Mouse (Mus musculus) hematopoietic stem cell, adult 5-6 weeks (primary cell): Measurements from ENCODE around the gene Hc. TPM values are rescaled to one million over a fixed set of nuclear protein-coding genes. Genes with fewer than 3 reads are reported as not detected.

ENCODE experiments used
- ATAC-seq, 2 experiments: fragments of 125-278 bp in 1 of 2; replicated peaks in 1 of 2; 2 replicates each; pipeline ENCODE4 v1.8.0; 2016 to 2017; ENCODE audit warnings: inconsistent platforms in 2 of 2, mild to moderate bottlenecking in 2 of 2, moderate number of reproducible peaks in 2 of 2, low read depth in 1 of 2, moderate TSS enrichment in 1 of 2; ENCODE audit not compliant: low FRiP score in 2 of 2, poor library complexity in 2 of 2, severe bottlenecking in 2 of 2, insufficient read depth in 1 of 2, low TSS enrichment in 1 of 2
- total RNA-seq: library from RNA; stranded (forward); fragments of 172-1452, 232-1000 nt; gene quantifications from 2 replicates; pipeline ENCODE4 v1.2.3, GENCODE M21; 2017

Gene Hc
- 0.25 TPM in 1 of 2 replicates, not detected in the other for total RNA-seq

- no peak for ATAC-seq
Measured at GRCm38 (mm10) chr2:35061338-35061737, at the start of gene Hc. Gene Hc, minus strand, starts transcription at chr2:35061438.

DNA sequence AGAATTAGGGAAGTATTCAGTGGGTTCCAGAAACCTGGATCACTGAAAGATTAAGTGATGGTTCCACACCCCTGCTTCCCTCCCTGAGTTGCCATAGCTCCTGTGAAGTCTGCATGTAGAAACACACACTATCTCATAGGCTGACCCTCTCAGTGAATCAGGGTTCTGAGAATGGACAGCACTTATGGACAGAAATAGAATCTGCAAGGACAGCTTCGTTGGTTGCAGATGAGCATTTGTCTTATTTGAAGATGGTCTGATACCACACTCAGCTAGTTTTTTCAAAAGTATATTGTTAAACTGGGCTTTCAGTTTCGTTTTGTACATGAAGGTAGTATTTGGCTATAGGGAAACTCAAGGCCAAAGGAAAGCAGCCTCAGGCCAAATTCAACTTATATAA lies 49.3 kb upstream of the Hc start:
- no peak for ATAC-seq

DNA sequence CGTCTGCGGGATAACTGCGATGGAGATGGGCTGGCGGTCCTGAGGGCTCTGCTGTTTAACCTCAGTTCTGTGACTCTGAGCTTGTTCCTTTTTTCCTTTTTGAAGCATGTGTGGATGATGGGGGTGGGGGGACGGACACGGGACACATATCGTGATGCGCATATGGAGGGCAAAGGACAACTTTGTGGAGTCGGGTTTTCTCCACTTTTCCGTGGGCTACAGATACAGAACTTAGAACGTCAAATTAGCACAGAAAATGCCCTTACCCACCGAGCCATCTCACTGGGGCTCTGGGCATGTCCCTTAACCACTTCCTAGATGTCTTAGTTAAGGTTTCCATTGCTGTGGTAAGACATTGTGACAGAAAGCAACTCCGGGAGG lies 48.7 kb upstream of the Hc start:
- peak; percentile 3 to 16; a peak in 1 of 4 replicates for ATAC-seq

GRCm38 (mm10) chr2:35109141-35109923 lies 48.1 kb upstream of the Hc start, which contains the start of gene Cntrl:
Gene Cntrl, plus strand, starts transcription at chr2:35109492.
- peak; percentile 90 to 91 for ATAC-seq

DNA sequence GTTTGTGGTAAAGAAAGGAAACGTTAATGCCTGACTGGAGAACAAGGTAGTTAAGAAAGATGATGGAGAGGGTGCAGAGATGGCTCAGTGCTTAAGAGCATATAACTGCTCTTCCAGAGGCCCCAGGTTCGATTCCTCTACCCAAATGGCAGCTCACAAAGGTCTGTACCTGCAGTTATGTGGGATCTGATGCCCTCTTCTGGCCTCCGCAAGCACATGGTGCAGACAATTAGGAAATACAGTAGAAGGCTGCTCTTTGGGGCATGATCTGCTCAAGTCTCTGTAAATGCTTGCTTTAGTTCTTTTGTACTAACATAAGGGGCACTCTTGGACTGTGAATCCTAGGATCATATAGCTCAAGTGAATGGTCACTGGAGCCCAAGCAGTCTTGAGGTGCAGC lies 47.5 kb upstream of the Hc start:
- ATAC-seq, result peak; percentile 11 to 30; a peak in 2 of 4 replicates

DNA sequence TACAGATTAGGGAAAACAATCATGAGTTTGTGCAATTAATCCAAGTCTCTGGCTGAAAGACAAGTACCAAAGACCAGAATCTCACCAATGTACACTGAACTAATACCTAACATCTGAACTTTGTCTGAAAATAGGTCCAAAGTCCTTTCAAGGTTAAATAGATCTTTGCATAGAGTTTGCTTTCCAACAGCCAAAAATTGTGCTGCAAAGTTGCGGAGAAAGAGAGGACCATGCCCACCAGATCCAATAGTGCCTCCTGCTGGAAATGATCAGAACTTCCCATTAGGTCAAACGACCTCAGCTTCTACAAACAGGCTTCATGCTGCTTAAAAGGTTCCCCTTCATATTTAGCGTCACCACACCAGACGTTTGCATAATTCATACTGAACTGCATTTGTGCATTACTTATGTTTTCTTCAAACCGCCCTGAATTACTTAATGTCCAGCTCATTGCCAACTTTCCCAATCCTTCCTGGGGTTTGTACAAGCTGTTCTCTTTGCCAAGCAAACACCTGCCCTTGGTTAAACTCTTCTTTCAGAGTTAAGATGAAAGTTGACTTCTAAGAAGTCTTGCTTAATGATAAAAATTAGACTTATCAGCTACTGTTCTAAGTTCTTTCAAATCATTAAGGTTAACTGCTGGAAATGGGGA lies 46.9 kb upstream of the Hc start:
- ATAC-seq, result peak; percentile 15 to 44; a peak in 3 of 4 replicates

DNA sequence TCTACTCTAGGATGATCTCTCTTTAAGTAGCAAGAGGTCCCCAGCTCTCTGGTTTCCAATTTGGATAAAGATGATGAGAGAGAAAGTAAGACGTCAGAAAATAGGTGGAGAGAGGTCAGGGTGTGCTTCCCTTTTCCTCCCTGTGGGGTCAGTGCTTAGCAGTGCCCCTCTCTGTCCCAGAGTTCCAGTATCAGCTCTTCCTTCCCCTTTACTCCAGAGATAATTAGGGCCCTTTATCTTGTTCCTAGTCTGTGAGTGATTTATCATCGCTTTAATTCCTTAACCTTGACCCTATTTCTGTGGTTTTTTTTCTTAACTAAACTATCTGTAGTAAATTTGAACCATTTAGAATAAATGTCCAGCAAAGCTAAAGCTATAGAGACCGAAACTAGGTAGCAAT lies 43.6 kb upstream of the Hc start:
- ATAC-seq, result no peak

GRCm38 (mm10) chr2:35103558-35103957 lies 42.3 kb upstream of the Hc start:
- no peak for ATAC-seq

DNA sequence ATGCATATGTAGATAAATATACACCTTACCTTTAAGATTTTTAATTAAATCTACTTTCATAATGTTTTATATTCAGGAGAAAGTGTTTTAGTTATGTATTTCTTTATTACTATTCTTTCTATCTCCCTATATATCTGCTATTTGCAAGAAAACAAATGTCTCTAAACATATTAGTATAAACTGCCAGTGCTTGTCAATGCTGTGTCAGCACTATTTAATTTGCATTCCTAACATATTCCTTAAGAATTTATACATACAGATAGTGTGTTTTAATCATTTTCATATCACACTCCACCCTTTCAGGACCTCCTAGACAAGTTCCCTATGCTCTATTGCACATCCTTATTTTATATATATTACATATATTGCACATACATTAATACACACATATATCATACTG lies 41.5 kb upstream of the Hc start:
- no peak for ATAC-seq

GRCm38 (mm10) chr2:35101443-35101842 lies 40.2 kb upstream of the Hc start, which contains the start of gene AI182371:
Gene AI182371, minus strand, starts transcription at chr2:35101543.
- no peak for ATAC-seq

DNA sequence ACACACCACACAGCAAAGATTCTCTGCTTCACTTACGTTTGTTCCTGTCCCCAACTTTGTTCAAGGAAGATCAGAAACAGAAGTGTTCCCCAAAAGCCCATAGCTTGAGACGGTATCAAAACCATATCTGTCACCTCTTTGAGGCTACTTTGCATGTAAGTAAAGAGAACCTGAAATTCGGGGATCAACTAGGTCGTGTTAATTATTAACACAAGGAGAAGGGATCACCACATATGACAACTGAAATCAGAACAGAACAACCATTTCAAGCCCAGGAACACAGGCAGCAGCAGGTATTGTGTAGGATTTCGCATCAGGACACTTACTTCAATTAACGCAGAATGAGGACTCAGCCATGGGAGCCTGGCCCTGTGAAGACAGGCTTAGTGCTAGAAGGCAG lies 39.3 kb upstream of the Hc start:
- no peak for ATAC-seq

- ATAC-seq, result no peak
Measured at GRCm38 (mm10) chr2:35087418-35087817, 26.2 kb upstream of the Hc start.

- no peak for ATAC-seq
Measured at GRCm38 (mm10) chr2:35079166-35079565, 17.9 kb upstream of the Hc start.

DNA sequence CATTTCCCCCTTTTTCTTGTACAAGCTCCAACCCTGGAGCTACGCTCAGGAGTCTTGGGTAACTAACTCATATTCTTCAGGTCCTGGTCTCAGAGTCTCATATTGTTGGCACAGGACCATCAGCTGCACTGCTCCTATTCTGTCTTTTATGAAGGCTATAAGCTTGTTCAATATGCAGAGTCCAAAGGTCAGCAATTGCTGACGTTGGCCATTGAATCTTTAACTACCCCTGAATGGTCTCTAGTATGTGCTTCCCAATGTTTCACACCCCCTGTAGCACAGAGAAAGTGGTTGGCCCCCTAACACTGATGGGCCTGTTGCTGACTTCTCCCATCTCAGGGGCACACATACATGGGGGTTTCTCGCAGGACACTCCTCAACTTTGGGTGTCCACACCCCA lies 13.1 kb upstream of the Hc start:
- no peak for ATAC-seq

- no peak for ATAC-seq
Measured at GRCm38 (mm10) chr2:35072547-35072946, 11.3 kb upstream of the Hc start.

GRCm38 (mm10) chr2:35070275-35070674 lies 9.0 kb upstream of the Hc start:
- ATAC-seq, result no peak

GRCm38 (mm10) chr2:35069124-35069523 lies 7.9 kb upstream of the Hc start:
- no peak for ATAC-seq

GRCm38 (mm10) chr2:35067117-35067516 lies 5.9 kb upstream of the Hc start:
- no peak for ATAC-seq
